Mouse (Mus musculus) cortical plate, adult 2 months (tissue): Measurements from ENCODE around the gene Rtn4ip1.

Experiments
- CTCF ChIP-seq: fragments of 200-500 bp; IDR thresholded peaks from 2 replicates; pipeline ENCODE4 v1.5.1; 2011; ENCODE audit warnings: mild to moderate bottlenecking, control low read depth, low read length; ENCODE audit not compliant: insufficient read depth; ENCODE audit errors: extremely low read depth
- POLR2A ChIP-seq: fragments of 200-500 bp; IDR thresholded peaks from 2 replicates; pipeline ENCODE4 v1.6.1; 2011; ENCODE audit warnings: mild to moderate bottlenecking, low read length, control low read depth; ENCODE audit not compliant: insufficient read depth; ENCODE audit errors: extremely low read depth

GRCm38 (mm10) chr10:43973244-43973643 lies 71.6 kb downstream of the Rtn4ip1 start:
- TF ChIP-seq CTCF: no peak
- TF ChIP-seq POLR2A: no peak
